Mouse (Mus musculus) kidney, adult 18-20 months (tissue): Measurements from ENCODE around the gene Ccdc30.

Experiments
- DNase-seq: peaks from one replicate; pipeline ENCODE4 v3.0.0; 2021

The Ccdc30 gene

GRCm38 (mm10) chr4:119412791-119413190, 2.5 kb downstream of the Ccdc30 start:
- DNase-seq: no peak

GRCm38 (mm10) chr4:119411877-119412650, 3.3 kb downstream of the Ccdc30 start:
- DNase-seq: no peak

- DNase-seq: no peak
Observed at GRCm38 (mm10) chr4:119403431-119403830, 11.9 kb downstream of the Ccdc30 start.

GRCm38 (mm10) chr4:119400896-119401295, 14.4 kb downstream of the Ccdc30 start:
- no peak for DNase-seq

- DNase-seq: no peak
Observed at GRCm38 (mm10) chr4:119398751-119399150, 16.6 kb downstream of the Ccdc30 start.

- peak; percentile 9 for DNase-seq
Observed at GRCm38 (mm10) chr4:119390369-119390768, 25.0 kb downstream of the Ccdc30 start.

- DNase-seq: peak; percentile 38
Observed at GRCm38 (mm10) chr4:119389184-119389583, 26.1 kb downstream of the Ccdc30 start.

- no peak for DNase-seq
Observed at GRCm38 (mm10) chr4:119381471-119382190, 33.7 kb downstream of the Ccdc30 start.

GRCm38 (mm10) chr4:119369460-119369859, 45.9 kb downstream of the Ccdc30 start:
- DNase-seq: no peak

GRCm38 (mm10) chr4:119366758-119367526, 48.4 kb downstream of the Ccdc30 start:
- no peak for DNase-seq

GRCm38 (mm10) chr4:119362231-119362630, 53.1 kb downstream of the Ccdc30 start:
- DNase-seq: no peak

- peak; percentile 18 for DNase-seq
Observed at GRCm38 (mm10) chr4:119359196-119359971, 55.9 kb downstream of the Ccdc30 start.

GRCm38 (mm10) chr4:119345508-119345907, 69.8 kb downstream of the Ccdc30 start:
- no peak for DNase-seq

- DNase-seq: peak; percentile 40
Observed at GRCm38 (mm10) chr4:119338861-119339361, 76.4 kb downstream of the Ccdc30 start.

GRCm38 (mm10) chr4:119338422-119338821, 76.9 kb downstream of the Ccdc30 start:
- DNase-seq: no peak

GRCm38 (mm10) chr4:119333487-119333886, 81.8 kb downstream of the Ccdc30 start:
- no peak for DNase-seq

- no peak for DNase-seq
Observed at GRCm38 (mm10) chr4:119320896-119321550, 94.3 kb downstream of the Ccdc30 start.

- peak; percentile 97 for DNase-seq
Observed at GRCm38 (mm10) chr4:119320131-119320830, 95.0 kb downstream of the Ccdc30 start, which contains the start of gene Ppih. Gene Ppih (minus strand): TSS chr4:119320546.

GRCm38 (mm10) chr4:119313756-119314155, 101.6 kb downstream of the Ccdc30 start:
- DNase-seq: no peak

GRCm38 (mm10) chr4:119305418-119305817, 109.9 kb downstream of the Ccdc30 start:
- peak; percentile 67 for DNase-seq

GRCm38 (mm10) chr4:119303291-119303690, 112.0 kb downstream of the Ccdc30 start:
- DNase-seq: peak; percentile 29
